Mouse (Mus musculus): ENCODE measurements around the gene Mc1r. TPM values are rescaled to one million over a fixed set of nuclear protein-coding genes. Genes with fewer than 3 reads are reported as not detected.

Gene Mc1r
- total and polyA plus RNA-seq, 3 experiments = 0.04 TPM; not detected in 2

DNA sequence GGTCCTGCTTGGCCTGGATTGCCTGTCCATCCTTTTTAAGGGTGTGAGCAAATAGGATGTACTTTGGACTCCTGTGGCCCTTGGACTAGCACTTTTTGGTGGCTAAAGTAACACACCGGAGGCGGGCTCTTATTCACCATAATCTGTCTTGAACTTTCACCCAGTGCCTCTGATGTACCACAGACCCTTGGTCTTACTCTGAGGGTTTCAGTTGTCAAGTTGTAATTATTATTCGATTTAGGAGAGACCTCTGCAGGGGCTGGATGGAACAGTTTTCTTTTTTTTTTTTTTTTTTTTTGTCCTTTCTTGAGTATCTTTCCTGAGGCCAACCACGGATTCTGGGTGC, 36.6 kb downstream of the Mc1r start:
- H3K9me3 ChIP-seq (replicated peaks; ENCODE audit: low read length) = peaks cover 7% of the 10 kb centered on the region
- H3K36me3 ChIP-seq (replicated peaks in 1 of 2; ENCODE audit: control insufficient read depth in 1 of 2, insufficient read depth in 1 of 2, low read length in 1 of 2) = peaks cover 0 to 22% of the 10 kb centered on the region in 2 experiments
- H3K4me3 ChIP-seq (replicated peaks in 1 of 3; ENCODE audit: low read depth in 2 of 3, low read length in 2 of 3, poor library complexity in 1 of 3) = peak overlapping the region; percentile 57 to 83 (median 59)
- no peak overlapping the region for H3K27ac ChIP-seq (ENCODE audit: insufficient read depth, low read depth)
- peaks cover 10 to 13% of the 10 kb centered on the region in 2 experiments for H3K4me1 ChIP-seq (ENCODE audit: control insufficient read depth in 1 of 2, insufficient read depth in 2 of 2)
- TF ChIP-seq MXI1 (IDR thresholded peaks at IDR 0.05; ENCODE audit: low read depth, low read length) (0 out of 2 replicates have a peak, but pooled peaks have one; percentile 2), EP300 (IDR thresholded peaks at IDR 0.05; ENCODE audit: low read length) (no peak), ZNF384 (IDR thresholded peaks at IDR 0.05; ENCODE audit: low read depth, low read length) (peak; percentile 88), SIN3A (IDR thresholded peaks at IDR 0.05; ENCODE audit: low read length) (peak; percentile 40; the same call in 1 of the 2 replicates)
- H3K4me2 ChIP-seq (ENCODE audit: insufficient read depth, low read depth, poor library complexity, severe bottlenecking) = peak overlapping the region; percentile 67
- H3K79me2 ChIP-seq (replicated peaks; ENCODE audit: control insufficient read depth, extremely low read depth, insufficient read depth, poor library complexity, severe bottlenecking) = no peaks in the 10 kb centered on the region
- dilution Hi-C loops (cut with MboI; ENCODE audit: extremely low pct_ligation_motif_present, extremely low pct_unique_long_range_greater_than_20kb, low sequenced_read_pairs) (no loop called here), in situ Hi-C loops (cut with MboI; ENCODE audit: low pct_ligation_motif_present, low pct_unique_long_range_greater_than_20kb, low sequenced_read_pairs) (no loop called here)
- H3K27me3 ChIP-seq (replicated peaks) = no peaks in the 10 kb centered on the region
- DNase-seq (ENCODE audit: extremely low read depth) = peak; percentile 10
- H3K9ac ChIP-seq (ENCODE audit: insufficient read depth, low read depth) = peak overlapping the region; percentile 79

DNA sequence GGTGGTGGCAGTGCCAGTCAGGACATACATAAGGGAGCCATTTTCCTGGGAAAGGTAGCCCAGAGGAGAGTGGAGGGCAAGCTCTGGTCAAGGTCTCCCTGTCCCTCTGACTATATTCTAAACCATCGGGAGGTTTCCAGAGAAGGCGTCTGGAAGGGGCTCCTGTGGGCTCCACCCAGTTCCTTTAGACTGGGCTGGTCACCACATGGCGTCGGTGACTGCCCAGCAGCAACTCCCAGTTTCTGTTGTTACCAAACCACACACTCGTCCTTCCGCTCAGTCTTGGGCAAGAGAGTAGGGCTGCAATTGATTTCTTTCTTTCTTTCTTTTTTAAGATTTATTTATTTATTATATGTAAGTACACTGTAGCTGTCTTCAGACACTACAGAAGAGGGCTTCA, 37.2 kb downstream of the Mc1r start:
- Histone ChIP-seq H3K4me2 (ENCODE audit: insufficient read depth, low read depth, poor library complexity, severe bottlenecking) (peak overlapping the region; percentile 67), H3K27ac (ENCODE audit: insufficient read depth, low read depth) (no peak overlapping the region), H3K9me3 (replicated peaks; ENCODE audit: low read length) (peaks cover 7% of the 10 kb centered on the region), H3K4me3 (replicated peaks in 1 of 3; ENCODE audit: low read depth in 2 of 3, low read length in 2 of 3, poor library complexity in 1 of 3) (peak overlapping the region in 2 of 3 experiments; percentile 57 to 83), H3K79me2 (replicated peaks; ENCODE audit: control insufficient read depth, extremely low read depth, insufficient read depth, poor library complexity, severe bottlenecking) (no peaks in the 10 kb centered on the region), H3K27me3 (replicated peaks) (no peaks in the 10 kb centered on the region), H3K36me3 (replicated peaks in 1 of 2; ENCODE audit: control insufficient read depth in 1 of 2, insufficient read depth in 1 of 2, low read length in 1 of 2) (peaks cover 0 to 24% of the 10 kb centered on the region in 2 experiments), H3K9ac (ENCODE audit: insufficient read depth, low read depth) (peak overlapping the region; percentile 79), H3K4me1 (ENCODE audit: control insufficient read depth in 1 of 2, insufficient read depth in 2 of 2) (peaks cover 10 to 13% of the 10 kb centered on the region in 2 experiments)
- DNase-seq (ENCODE audit: extremely low read depth) = no peak
- dilution Hi-C loops (cut with MboI; ENCODE audit: extremely low pct_ligation_motif_present, extremely low pct_unique_long_range_greater_than_20kb, low sequenced_read_pairs) = no loop called here
- in situ Hi-C loops (cut with MboI; ENCODE audit: low pct_ligation_motif_present, low pct_unique_long_range_greater_than_20kb, low sequenced_read_pairs) = no loop called here
- no peak for TF ChIP-seq PAX5 (IDR thresholded peaks at IDR 0.05; ENCODE audit: low read length)
- TF ChIP-seq UBTF (IDR thresholded peaks at IDR 0.05; ENCODE audit: low read depth, low read length) = no peak
- no peak for TF ChIP-seq ETS1 (conservative IDR thresholded peaks at IDR 0.05; ENCODE audit: low read depth, low read length)
- TF ChIP-seq SIN3A (IDR thresholded peaks at IDR 0.05; ENCODE audit: low read length) = no peak
- TF ChIP-seq JUND (conservative IDR thresholded peaks at IDR 0.05; ENCODE audit: low read depth, low read length) = no peak
- TF ChIP-seq NELFE (IDR thresholded peaks at IDR 0.05; ENCODE audit: low read depth, low read length) = no peak
- TF ChIP-seq IRF4 (IDR thresholded peaks at IDR 0.05; ENCODE audit: low read depth, low read length) = no peak

DNA sequence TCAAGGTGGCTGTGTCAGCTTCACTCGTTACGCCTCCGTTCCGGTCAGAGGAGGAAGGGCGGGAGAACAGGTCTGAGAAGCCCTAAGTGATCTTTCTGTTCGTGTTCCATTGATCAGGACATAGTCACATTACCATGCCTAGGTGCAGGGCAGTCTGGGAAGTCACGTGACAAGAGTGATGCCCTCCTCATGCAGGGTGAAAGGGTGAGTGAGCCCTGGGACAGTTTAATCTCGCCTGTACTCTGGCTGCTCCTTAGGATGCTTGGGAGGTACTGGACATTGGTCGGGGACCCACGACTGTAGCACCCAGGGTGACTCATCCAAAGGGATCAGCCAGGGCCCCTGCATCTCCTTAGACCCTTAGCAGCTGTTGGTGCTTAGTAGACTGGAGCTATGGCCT, 39.1 kb downstream of the Mc1r start:
- dilution Hi-C loops (cut with MboI; ENCODE audit: extremely low pct_ligation_motif_present, extremely low pct_unique_long_range_greater_than_20kb, low sequenced_read_pairs) = no loop called here
- H3K4me2 ChIP-seq (ENCODE audit: insufficient read depth, low read depth, poor library complexity, severe bottlenecking) = no peak overlapping the region
- peaks cover 0 to 33% of the 10 kb centered on the region in 2 experiments for H3K36me3 ChIP-seq (replicated peaks in 1 of 2; ENCODE audit: control insufficient read depth in 1 of 2, insufficient read depth in 1 of 2, low read length in 1 of 2)
- H3K9ac ChIP-seq (ENCODE audit: insufficient read depth, low read depth) = no peak overlapping the region
- no peak overlapping the region for H3K27ac ChIP-seq (ENCODE audit: insufficient read depth, low read depth)
- no peak for DNase-seq (ENCODE audit: extremely low read depth)
- peaks cover 13% of the 10 kb centered on the region in 2 experiments for H3K4me1 ChIP-seq (ENCODE audit: control insufficient read depth in 1 of 2, insufficient read depth in 2 of 2)
- TF ChIP-seq USF2 (conservative IDR thresholded peaks at IDR 0.05; ENCODE audit: low read depth, low read length) (no peak), MAZ (IDR thresholded peaks at IDR 0.05; ENCODE audit: low read depth, low read length) (no peak), RAD21 (IDR thresholded peaks at IDR 0.05; ENCODE audit: low read depth, low read length) (no peak), RCOR1 (conservative IDR thresholded peaks at IDR 0.05; ENCODE audit: low read depth, low read length) (no peak), GABPA (IDR thresholded peaks at IDR 0.05; ENCODE audit: insufficient replicate concordance, low read depth, low read length) (no peak), USF1 (IDR thresholded peaks at IDR 0.05; ENCODE audit: low read depth, low read length) (no peak)
- no peak overlapping the region for H3K4me3 ChIP-seq (replicated peaks in 1 of 3; ENCODE audit: low read depth in 2 of 3, low read length in 2 of 3, poor library complexity in 1 of 3)
- peaks cover 2% of the 10 kb centered on the region for H3K9me3 ChIP-seq (replicated peaks; ENCODE audit: low read length)
- H3K27me3 ChIP-seq (replicated peaks) = no peaks in the 10 kb centered on the region
- H3K79me2 ChIP-seq (replicated peaks; ENCODE audit: control insufficient read depth, extremely low read depth, insufficient read depth, poor library complexity, severe bottlenecking) = no peaks in the 10 kb centered on the region
- in situ Hi-C loops (cut with MboI; ENCODE audit: low pct_ligation_motif_present, low pct_unique_long_range_greater_than_20kb, low sequenced_read_pairs) = no loop called here
